Mouse (Mus musculus) adrenal gland (tissue): ENCODE data around the gene Itk.

Experiments
- intact Hi-C: fragments of 180-260 bp; cut with DNase I; formaldehyde crosslinking; loops from one replicate; pipeline ENCODE4 v1.15.1; 2025

Itk gene

DNA sequence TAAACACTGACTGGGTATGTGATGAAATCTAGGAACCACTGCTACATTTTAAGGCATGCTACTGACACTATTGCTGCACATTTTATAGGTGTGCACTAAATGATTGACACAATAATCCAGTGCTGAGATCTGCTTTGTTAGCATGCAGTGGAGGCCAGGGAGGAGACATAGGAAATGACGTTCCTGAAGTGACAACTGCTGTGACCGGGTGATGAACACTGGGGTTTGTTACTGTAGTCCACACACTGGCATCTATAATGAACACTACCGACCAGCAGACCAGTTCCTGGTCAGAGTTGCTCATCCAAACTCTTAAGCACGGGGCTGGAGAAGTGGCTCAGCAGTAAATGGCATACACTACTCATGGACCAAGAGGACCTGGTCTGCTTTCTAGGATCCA is 4.1 kb upstream of the Itk start:
- intact Hi-C loops: no loop called here

DNA sequence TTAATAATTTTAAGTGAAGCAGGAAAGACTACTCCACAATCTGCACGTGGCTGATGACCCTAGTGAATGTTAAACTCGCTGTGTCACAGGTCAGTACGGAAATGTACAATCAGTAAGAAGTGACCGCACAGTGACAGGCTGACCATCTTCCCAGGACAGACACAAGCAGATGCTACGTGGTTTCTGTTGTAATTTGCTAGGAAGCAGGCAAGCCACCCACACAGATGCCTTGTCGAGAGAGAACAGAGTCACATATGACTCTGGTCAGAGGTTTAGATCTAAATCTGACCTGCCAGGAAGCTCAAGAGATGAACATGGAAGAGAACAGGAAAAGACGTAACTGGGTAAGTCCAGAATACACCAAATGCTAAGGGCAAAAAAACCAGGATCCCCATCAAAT is 3.6 kb upstream of the Itk start:
- intact Hi-C loops: no loop called here

DNA sequence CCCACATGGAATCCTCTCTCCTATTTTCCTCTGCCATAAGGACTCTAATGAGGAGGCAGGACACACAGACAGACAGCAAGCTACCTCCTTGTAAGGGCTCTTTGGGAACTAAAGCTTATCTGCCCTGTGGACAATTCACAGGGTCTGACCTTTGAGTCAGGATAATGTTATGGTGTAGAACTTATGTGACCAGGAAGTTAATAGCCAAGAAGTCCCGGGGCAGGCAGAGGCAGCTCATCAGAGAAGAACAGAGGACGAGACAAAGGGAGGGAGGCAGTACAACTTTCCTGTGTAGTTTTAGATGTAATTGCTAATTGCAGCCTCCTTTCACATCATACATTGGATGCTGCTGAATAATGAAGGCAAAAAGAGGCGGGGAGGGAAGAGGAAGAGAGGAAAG is 1.3 kb upstream of the Itk start:
- intact Hi-C loops: no loop called here

DNA sequence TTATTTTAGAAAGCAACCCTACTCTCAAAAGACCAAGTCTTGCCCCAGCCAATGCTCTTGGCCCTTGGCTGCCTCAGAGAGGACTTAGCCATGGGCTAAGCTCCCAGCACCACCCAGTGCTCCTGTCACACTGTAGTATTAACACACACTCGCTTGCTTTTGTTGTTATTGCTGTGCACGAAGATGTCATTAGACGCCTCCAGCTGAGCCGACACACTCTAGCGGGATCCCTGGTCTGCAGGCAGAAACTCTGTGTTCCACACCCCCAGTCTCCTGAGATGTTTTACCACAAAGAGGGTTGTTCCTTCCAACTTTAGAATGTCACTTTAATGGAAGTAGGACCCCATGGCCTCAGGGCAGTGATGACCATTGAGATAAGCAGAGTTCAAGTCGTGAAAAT is 877 bp downstream of the Itk start:
- intact Hi-C loops: no loop called here

DNA sequence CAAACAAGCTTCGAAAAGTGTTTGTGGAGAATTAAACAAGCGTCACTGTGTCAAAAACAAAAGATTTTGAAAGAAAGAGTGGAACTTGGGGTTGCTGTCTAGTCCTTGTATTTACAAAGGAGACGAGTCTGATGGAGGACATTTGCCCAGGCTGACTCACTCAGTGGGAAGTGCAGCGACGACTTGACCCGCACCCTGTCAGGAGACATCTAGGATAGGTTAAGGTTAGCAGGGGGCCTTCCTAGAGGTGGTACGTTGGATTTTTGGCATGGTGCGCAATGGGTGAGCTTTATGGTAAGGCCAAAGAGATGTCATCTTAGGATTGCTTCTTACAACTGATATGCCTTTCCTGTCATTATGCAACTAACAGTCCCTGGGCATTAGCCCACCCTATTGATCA is 2.3 kb downstream of the Itk start:
- intact Hi-C loops: no loop called here

DNA sequence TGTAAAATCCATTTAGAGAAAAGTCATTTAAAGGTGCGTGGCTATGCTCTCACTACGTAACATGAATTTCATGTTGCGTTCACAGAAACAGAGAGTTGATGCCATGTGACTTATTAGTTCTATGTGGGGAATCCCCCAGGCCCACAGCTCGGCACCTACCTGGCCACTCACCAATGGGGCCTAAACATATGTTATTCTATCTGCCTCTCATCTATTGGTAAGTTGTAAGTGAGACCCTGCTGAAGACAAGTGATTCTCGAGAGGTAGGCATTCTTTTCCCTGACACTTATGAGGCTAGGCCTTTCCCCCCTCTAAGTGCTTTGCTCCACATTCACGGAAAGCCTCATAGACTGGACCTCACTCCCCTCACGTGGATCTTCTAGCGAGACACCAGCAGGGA is 2.8 kb downstream of the Itk start:
- intact Hi-C loops: no loop called here

DNA sequence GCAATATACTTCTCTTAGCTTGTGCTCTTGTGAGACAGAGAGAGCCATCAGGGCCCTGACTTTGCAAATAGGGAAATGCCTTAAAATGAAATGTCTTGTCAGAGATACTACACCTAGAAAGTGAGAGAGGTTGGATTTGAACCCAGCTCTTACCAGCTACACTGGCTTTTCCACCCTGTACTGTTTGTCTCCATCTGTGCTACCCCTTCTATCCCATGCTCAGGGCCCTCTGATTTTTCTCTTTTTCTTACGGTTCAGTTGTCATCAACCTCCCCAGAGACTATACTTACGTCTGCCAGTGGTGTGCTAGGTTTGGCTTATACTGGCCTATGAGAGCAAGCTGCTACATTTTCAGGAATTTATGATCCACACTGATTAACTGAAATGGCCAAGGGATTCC is 4.4 kb downstream of the Itk start:
- intact Hi-C loops: no loop called here

DNA sequence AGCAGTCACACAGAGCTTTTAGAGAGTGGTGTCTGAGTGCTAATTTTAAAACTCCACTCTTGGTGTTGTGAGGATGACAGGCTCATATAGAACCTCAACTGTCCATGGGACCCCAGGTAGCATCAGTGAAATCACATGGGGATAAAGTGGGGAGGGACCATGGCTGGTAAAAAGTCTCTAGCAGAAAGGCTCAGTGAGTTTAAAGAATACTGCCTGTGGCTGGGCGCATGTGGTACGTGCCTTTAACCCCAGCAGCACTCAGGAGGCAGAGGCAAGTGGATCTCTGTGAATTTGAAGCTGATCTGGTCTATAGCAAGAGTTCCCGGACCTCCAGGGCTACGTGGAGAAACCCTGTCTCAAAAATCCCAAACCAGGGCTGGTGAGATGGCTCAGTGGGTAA is 6.8 kb downstream of the Itk start:
- intact Hi-C loops: no loop called here

DNA sequence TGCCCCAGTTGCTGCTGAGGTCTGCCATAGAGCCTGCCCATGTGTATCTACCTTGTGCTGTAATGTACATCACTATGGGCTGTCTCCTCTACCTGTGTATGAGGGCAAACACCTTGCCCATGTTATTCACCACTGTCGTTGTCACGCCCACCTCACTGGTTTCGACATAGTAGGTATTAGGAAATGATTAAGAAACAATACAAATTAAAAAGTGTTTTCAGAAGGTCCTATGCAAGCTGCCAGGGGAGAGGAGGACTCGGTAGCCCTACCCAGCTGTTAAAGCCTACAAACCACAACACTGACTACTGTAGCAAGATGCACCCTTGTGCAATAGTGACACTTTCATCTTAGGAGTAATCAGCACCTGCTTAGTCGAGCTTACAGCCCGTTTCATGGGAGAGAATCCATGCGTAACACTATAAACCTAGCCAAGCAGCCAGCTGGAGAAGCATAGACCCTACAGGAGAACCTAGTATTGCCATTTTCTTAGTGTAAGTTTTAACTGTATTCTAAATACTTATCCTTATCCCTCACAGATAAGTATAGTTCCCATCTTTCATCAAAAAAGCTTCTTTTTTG is 9.1 kb downstream of the Itk start:
- intact Hi-C loops: no loop called here

DNA sequence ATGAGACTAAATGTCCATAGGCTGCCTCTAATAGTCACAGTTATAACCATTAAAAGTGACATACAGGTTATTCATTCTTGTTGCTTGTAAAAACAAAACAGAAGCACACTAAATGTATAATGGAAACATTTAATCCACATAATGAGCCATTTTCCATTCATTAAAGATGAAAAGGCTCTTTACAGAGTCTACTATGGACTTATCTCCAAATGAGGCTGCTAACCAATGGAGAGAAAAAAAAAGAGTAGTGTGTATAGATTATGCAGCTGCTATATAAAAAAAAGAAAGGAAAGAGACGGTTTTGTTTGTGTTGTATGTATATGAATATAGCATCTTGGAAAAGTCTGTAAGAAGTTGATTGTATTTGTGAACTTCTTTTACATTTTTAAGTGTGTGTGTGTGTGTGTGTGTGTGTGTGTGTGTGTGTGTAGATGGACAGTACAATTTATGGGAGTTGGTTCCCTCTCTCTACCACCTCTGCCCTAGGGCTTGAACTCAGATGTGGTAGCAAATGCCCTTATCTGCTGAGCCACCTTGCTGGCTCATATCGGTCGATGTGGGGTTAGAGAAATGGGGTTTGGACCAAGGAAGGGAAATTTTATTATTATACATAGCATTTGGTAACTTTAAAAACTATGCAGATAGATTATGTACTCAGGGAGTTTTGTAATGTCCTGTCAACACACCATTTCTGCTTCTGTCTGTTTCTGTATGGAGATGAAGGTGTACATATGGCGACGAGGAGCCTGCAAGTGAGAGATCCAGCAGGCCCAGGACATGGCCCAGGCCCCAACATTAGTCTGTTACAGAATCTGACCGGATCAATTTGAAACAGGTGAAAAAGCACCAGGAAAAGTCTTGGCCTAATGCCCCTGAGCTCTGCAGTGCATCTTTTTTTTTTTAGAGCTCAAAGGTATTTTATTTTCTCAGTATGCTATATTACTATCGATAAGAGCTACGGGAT is 11.2 kb downstream of the Itk start:
- intact Hi-C loops: no loop called here

DNA sequence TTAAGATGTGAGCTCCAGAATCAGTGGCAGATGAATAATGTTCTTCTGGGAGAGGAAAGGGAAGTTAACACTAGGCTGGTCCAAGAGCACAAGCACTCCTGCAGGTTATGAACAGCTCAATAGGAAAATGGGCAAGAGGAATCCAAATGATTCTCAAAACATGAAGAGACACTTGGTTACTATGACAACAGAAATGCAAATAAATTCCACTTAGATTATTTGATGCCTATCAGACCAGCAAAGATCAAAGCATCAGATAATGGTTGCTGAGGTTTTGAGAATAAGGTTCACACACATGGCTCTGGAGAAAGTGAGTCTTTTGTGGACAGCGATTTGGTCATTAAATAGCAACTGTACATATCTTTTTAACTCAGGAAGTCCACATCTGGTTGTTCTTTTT is 12.0 kb downstream of the Itk start:
- intact Hi-C loops: no loop called here

DNA sequence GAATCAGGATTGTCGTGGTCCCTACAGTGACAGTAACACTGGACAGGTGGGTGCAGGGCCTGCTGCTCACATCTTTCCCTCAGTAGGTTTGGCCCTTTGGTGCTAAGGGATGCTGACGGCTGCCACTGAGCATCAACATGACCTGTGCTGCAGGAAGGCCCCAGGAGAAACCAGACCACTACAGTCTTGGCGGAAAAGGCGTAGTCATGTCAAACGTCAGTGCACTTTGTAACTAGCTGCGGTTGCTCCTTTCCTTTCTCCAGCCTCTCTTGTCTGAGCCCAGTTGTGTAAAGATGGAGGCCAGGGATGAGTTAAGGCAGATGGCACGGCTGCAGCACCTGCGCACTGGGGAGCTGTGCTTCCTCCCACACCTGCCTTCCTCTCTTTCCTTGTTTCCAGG is 14.3 kb downstream of the Itk start:
- intact Hi-C loops: no loop called here

DNA sequence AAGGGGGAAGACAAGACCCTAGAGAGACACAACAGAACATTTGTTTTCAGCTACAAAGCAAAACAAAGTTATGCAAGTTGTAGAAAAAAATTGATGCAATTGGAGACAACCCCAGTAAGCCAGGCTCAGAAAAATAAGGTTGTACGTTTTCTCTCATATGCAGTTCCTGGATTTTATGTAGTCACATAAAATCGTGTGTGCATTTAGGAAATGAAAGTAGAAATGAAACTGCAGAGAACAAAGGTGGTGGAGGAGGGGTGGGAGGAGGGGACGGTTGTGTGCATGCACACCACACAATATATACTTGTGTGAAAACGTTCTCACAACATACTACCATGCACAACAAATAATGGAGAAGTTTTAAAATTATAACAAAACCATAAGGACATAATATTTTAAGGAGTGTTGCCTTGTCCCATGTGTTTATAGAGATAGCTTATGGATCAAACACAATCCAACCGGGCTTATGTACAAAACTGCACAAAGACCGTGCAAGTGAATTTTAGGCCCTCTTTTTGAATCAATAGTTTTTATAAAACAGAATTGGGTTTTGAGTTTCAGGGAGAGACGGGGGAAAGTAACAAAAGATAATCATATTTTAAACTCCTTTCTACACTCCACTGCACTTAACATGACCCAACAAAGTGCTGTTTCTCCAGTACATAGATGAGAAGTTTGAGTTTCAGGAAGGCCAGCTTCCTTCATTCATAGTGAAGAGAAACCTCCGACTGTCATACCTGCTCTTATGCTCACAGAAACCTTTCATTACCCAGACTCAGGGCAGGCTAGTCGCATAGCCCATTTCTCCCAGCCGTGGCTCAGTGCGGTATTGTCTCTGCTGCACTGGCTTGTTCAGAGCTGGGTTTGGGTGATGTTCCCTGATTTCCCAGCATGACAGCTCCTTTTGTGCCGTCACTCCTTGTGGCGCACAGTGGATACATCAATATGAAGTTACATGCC is 16.0 kb downstream of the Itk start:
- intact Hi-C loops: no loop called here

DNA sequence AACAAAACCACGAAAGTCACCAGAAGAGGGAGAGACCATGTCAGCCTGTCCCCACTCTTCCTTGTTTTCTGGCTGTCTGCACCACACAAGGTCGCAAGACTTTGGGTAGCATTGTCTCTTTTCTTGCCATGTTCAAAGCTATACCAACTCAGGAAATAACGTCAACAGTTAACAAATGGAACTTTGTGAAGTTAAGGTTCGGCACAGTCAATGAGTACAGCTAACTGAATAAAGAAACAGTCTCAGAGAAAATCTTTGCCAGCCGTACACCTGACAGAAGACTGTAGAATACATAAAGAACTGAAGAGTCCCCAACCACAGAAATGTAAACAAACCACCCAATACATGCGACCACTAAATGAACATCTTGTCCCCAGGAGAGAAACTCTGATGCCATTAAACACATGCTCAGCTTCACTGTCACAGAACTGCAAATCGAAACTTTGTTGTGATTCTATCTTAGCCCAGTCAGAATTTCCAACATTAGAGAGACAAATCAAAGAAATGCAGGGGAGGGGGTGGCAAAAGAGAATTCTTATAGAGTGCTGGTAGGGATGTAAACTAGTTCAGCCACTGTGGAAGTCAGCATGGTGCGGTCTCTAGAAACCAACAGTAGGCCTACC is 16.9 kb downstream of the Itk start:
- intact Hi-C loops: no loop called here

DNA sequence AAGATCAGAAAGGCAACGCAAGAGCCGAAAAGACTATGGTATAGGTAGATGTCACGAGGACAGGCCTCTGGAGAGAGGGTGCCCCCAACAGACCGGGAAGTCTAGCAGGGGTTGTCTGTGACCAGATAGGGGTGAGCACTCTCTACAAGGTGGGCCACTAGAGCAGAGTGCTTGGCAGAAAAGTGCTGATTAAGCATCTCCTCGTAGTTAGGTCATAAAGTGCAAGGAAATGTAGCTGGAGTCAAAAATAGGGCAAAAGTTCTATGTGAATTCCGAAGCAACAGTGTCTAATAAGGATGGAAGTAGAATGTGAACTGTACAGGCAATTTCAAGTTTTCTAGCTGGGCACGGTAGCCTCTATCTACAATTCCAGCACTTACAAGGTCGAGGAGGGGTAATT is 18.1 kb downstream of the Itk start:
- intact Hi-C loops: no loop called here

DNA sequence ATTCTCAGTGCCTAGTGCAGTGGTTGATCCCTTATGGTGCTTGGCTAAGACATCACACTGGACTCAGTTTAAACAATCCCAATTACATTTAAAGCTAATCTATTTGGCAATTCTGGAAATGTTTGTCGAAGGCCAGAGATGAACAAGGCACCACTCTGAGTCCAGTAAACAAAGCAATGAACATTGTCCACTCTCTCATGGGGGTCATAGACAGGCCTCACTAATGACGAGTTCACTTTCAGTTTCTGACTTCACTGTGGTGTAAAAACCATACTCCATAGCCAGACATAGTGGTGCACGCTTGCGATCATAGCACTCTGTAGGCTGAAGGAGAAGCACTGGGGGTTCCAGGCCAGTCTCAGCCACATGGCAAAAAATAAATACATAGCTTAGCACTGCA is 18.9 kb downstream of the Itk start:
- intact Hi-C loops: no loop called here

DNA sequence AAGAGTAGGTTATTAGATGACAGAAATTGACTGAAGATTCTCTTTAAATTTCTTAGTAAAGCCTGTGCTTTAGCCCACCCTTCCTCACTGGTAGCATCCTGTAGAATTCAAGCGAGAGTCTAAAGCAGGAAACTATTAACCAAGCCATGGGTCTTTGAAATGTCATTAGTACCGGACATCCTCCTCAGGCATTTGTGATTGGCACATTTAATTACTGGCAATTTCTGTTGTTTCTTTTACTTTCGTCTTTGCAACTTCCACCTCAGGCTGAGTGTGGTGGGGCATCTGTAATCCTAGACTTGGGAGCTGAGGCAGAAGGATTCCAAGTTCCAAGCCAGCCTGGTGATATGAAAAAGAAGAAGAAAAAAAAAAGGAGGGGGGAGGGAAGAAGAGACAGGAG is 23.0 kb downstream of the Itk start:
- intact Hi-C loops: no loop called here

DNA sequence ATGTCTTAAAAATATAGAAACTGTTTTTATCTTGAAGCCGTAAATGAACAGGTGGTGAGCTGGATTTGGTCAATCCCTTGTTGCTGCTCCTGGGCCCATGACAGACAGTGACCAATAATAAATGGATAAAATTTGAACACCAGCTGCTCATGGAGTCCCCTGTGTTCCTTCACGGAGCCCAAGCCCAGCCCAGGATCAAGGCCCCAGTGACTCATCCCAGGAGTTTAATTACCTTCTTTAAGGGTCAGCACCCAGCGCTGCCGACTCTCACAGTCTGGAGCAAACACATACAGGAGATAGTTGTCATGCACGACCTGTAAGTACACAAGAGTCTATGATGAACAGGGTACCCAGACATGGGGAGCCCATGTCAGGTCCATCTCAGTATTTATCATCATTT is 23.6 kb downstream of the Itk start:
- intact Hi-C loops: no loop called here

DNA sequence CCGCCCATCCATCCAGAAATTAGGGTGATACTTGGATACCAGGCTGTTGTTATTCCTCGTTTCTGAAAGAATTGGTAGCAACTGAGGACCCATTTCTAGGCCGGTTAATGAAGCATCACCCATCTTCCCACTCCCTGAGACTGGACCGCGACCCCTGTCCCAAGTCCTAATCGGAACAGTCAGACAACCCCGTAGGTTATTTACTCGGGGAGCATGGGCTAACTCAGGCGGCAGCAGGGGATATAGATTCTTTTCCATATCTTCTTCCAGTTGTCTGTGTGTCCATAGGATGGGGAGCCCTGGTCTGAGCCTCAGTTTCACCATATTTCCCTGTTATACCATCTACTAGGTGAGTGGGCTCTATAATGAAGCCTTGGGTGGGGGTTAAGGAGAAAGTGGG is 25.5 kb downstream of the Itk start:
- intact Hi-C loops: no loop called here

DNA sequence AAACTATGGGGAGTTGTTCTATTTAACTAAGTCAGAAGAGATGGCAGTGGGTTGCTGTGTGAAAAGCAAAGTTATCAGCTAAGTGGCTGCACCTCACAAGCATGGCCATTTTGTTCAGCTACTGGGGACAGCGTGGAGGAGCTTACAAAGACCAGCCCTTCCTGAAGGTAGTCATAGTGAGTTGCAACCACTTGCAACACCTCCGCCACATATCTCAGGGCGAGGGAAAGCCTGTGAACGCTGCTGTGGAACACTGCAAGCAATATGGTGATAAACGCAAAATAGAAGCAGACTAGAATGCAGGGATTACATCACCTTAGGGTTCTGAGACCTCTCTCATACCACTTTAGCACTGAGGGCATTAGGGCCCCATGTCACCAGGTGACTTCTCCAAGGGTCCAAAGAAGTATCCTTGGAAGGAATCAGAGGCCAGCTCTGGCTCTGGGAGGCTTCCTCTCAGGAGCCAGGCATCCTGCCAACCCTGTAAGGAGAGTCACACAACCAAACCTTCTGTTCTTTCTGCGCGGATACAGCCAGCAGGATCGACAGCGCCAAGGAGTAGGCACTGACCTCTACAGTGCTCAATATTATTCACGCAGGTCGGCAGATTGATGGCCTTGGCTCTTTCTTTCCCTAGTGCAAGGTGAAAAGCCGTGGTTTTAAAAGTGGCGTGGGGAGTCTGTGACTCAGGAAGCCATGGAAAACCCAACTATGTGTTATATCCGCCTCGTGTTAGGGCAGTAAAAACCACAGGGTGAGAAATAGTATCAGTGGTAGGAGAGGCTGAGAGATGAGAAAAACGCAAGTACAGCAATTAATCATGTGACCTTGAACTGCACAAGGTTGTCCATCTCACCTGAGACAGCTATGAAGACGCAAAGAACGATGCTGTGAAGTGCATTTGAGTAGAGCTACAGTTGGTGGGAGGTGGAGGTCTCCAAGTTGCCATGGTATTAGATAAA is 27.0 kb downstream of the Itk start:
- intact Hi-C loops: no loop called here
